Mouse (Mus musculus) 3T3-L1 (cell line): ENCODE data around the gene Togaram2.
"Not testable (repeated sequence)": the region's sequence is repeated elsewhere in the genome, so short reads cannot be mapped to it uniquely, and the experiment has no call there.

Source experiments
- DNase-seq: peaks from one replicate; pipeline ENCODE4 v3.0.0-alpha.2; 2015; ENCODE audit warnings: low read depth, low spot score

Gene Togaram2

GRCm38 (mm10) chr17:71736442-71736841 is 63.4 kb downstream of the Togaram2 start:
- DNase-seq: no peak

GRCm38 (mm10) chr17:71742156-71742555 is 69.1 kb downstream of the Togaram2 start:
- DNase-seq: peak; percentile 13

DNA sequence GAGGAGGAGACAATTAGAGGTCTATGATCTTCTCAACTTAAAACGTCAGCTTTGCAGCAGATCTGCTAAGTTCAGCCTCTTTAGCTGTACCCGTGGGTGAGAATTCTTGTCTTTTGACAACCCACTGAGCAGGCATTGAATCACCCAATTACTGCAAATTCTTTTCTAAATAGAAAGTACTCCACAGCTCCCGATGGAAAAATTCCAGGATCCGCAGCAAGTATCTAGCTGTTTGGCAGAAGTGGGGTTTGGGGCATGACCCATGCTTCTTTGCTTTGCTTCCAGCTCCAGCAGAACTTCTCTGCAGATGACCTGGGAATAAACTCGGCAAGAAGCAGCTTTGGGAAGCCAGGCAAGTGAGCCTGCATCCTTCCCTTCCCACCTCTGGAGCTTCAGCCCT is 69.9 kb downstream of the Togaram2 start:
- peak; percentile 58 for DNase-seq

- DNase-seq: no peak
These were observed 73.1 kb downstream of the Togaram2 start for GRCm38 (mm10) chr17:71746114-71746513.

- no peak for DNase-seq
These were observed 74.5 kb downstream of the Togaram2 start for GRCm38 (mm10) chr17:71747561-71747960.

GRCm38 (mm10) chr17:71749616-71750168 is 76.6 kb downstream of the Togaram2 start:
- no peak for DNase-seq

DNA sequence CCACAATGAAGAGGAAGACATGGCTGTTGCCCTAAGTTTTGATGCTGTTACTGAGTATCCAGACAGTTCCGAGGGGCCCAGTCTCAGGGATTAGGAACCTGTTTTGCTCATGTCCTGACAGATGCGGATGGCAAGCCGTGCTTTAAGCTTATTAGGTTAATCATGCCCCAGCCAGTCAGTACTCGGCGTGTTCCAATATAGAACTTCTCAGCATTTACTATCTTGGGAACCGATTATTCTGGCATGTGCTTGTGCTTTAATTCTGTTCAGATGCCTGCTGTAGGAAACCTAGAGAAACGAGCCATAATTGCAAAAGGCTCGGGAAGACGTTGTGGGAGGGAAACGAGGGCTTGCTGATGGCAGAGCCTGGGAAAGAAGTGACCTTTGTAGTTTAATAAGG is 79.8 kb downstream of the Togaram2 start, which contains the start of gene Pcare:
TSS of gene Pcare (minus strand) at position 64 of the 400 bp plus-strand sequence.
- no peak for DNase-seq

DNA sequence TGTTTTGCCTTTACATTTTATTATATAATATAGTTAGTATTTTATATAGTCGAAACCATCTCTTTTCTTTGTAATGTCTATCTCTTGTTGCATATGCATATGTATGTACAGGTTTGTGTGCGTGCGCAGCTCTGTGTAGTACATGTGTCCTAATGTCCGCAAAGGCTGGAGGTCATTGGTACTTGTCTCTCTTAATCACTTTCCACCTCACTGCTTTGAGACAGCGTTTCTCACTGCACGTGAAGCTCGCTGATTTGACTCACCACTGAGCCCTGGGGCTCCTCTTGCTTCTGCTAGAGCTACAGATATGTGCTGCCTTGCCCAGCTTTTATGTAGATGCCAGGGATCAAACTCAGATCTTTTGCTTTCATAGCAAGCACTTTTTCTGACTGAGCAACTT is 87.5 kb downstream of the Togaram2 start:
- no peak for DNase-seq

GRCm38 (mm10) chr17:71768173-71768572 is 95.1 kb downstream of the Togaram2 start, which contains the start of gene Clip4:
TSS of gene Clip4 (plus strand) at chr17:71768473.
- not testable (repeated sequence) for DNase-seq

- DNase-seq: no peak
These were observed 96.5 kb downstream of the Togaram2 start for GRCm38 (mm10) chr17:71769564-71769963.

DNA sequence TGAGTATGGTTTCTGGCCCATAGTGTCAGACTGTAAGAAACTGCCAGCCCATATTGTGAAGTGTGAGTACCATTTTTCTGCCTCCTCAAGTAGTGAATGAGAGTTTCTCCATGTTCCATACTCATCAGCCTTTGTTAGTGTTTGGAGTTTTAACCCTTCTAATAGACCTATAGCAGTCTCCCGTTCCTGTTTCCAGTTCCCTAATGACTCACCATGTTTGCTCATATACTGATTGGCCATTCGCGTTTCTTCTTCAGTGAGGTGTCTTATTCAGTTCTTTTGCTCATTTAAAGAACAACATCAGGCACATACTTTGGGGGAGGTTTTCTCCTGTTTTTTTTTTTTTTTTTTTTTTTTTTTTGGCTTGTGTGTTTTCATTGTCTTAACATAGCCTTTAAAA is 97.6 kb downstream of the Togaram2 start:
- DNase-seq: no peak

- DNase-seq: no peak
These were observed 101.1 kb downstream of the Togaram2 start for GRCm38 (mm10) chr17:71774173-71774572.

DNA sequence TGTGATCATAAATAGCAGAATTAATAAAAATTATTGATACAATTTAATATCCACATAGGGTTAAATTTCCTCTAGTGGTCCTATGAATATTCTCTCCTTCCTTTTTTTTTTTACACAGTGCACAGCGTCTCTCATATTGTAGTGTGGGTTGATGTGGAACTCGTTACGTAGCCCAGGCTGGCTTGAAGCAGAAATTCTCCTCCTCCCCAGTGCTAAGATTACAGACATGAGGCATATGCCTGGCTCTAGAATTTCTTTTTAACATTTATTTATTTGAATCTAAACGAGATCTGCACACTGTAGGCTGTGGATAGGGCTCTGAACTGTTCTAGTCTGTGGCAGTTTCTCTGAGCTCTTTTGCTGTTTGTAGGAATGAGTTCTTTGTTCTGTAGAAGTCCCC is 102.2 kb downstream of the Togaram2 start:
- DNase-seq: no peak

DNA sequence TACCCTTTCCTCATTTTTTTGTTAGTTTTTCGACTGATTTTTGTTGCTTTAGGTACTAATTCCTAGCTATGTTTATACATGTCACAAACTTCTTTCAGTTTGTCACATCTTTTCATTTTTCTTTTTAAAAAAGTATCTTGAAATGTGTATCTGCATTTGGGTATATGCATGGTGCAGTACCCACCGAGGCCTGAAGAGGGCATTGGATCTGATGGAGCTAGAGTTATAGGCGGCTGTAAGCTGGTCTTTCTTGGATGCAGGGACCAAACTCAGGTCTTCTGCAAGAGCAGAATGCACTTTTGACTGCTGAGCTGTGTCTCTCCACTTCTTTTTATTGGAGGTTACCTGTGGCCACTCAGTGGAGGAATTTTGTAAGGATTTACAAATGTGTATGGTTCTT is 105.6 kb downstream of the Togaram2 start:
- no peak for DNase-seq
